Mouse (Mus musculus) layer of hippocampus, adult 11-12 months (tissue): ENCODE data around the gene Vnn1.

Source experiments
- DNase-seq: peaks from one replicate; pipeline ENCODE4 v3.0.0; 2022; ENCODE audit warnings: low spot score

Vnn1 gene

GRCm38 (mm10) chr10:23894601-23895349 lies at the start of gene Vnn1:
TSS of gene Vnn1 (plus strand) at chr10:23894688.
- no peak for DNase-seq

- no peak for DNase-seq
These were observed 43.1 kb upstream of the Vnn1 start, which contains the start of gene Vnn3 for GRCm38 (mm10) chr10:23851228-23851912. TSS of gene Vnn3 (plus strand) at chr10:23851462.

GRCm38 (mm10) chr10:23852096-23852495 lies 42.4 kb upstream of the Vnn1 start:
- no peak for DNase-seq

- DNase-seq = no peak
These were observed 29.9 kb upstream of the Vnn1 start for GRCm38 (mm10) chr10:23864362-23865312.

- DNase-seq = peak; percentile 21
These were observed 13.8 kb upstream of the Vnn1 start for GRCm38 (mm10) chr10:23880695-23881094.

GRCm38 (mm10) chr10:23884910-23885309 lies 9.6 kb upstream of the Vnn1 start:
- DNase-seq = no peak

- DNase-seq = no peak
These were observed 8.4 kb upstream of the Vnn1 start for GRCm38 (mm10) chr10:23886060-23886459.

- no peak for DNase-seq
These were observed 1.5 kb upstream of the Vnn1 start for GRCm38 (mm10) chr10:23892987-23893386.

GRCm38 (mm10) chr10:23895376-23895775 lies 888 bp downstream of the Vnn1 start:
- DNase-seq = no peak

- DNase-seq = no peak
These were observed 6.6 kb downstream of the Vnn1 start for GRCm38 (mm10) chr10:23901119-23901518.

- no peak for DNase-seq
These were observed 11.2 kb downstream of the Vnn1 start for GRCm38 (mm10) chr10:23905661-23906060.

- no peak for DNase-seq
These were observed 25.6 kb downstream of the Vnn1 start, which contains the start of gene Taar1 for GRCm38 (mm10) chr10:23920056-23920455. TSS of gene Taar1 (plus strand) at chr10:23920356.

- DNase-seq = no peak
These were observed 28.0 kb downstream of the Vnn1 start for GRCm38 (mm10) chr10:23922468-23922867.

- no peak for DNase-seq
These were observed 29.5 kb downstream of the Vnn1 start for GRCm38 (mm10) chr10:23923941-23924340.

- DNase-seq = no peak
These were observed 43.1 kb downstream of the Vnn1 start for GRCm38 (mm10) chr10:23937613-23938012.

GRCm38 (mm10) chr10:23938312-23938711 lies 43.8 kb downstream of the Vnn1 start, which contains the start of gene Taar2:
TSS of gene Taar2 (plus strand) at chr10:23938572.
- no peak for DNase-seq

- DNase-seq = no peak
These were observed 48.0 kb downstream of the Vnn1 start for GRCm38 (mm10) chr10:23942465-23942864.

- no peak for DNase-seq
These were observed 53.5 kb downstream of the Vnn1 start for GRCm38 (mm10) chr10:23948026-23948425.

GRCm38 (mm10) chr10:23949508-23950005 lies 55.1 kb downstream of the Vnn1 start, which contains the start of gene Taar3:
TSS of gene Taar3 (plus strand) at chr10:23949558.
- no peak for DNase-seq

- DNase-seq = no peak
These were observed 57.2 kb downstream of the Vnn1 start for GRCm38 (mm10) chr10:23951714-23952113.
